15 mouse cellular contexts compared by ENCODE assay signal in genomic region chr2:78987388-78987787, GRCm38 (mm10).
"Had no signal": no experiment of that assay in that cellular context is flagged by ENCODE, and none has a peak within 500 bp of the region (broad histone marks: within the 10 kb centered on the region; RNA-seq: fewer than 3 reads in every experiment).

No protein-coding gene starts in this region.

- H3K4me1 ChIP-seq: limb, embryonic 10.5 days had no signal

- H3K4me3 ChIP-seq: limb, embryonic 10.5 days; liver, embryonic 15.5 days had no signal

- H3K9ac ChIP-seq: liver, embryonic 15.5 days had no signal

- H3K9me3 ChIP-seq: limb, embryonic 10.5 days; liver, embryonic 15.5 days had no signal

- H3K4me2 ChIP-seq: liver, embryonic 11.5 days; liver, embryonic 15.5 days had no signal

- DNase-seq: kidney, adult 9 months; kidney, postnatal 36 days; layer of hippocampus, adult 9-11 months; lung, adult 2 months; lung, postnatal 36 days; retina, postnatal 1 day; right cerebral cortex, postnatal 4 days; spleen, adult 18-20 months; thymus, adult 18-20 months; thymus, postnatal 14 days had no signal

- H3K36me3 ChIP-seq: limb, embryonic 10.5 days; liver, embryonic 15.5 days had no signal

- H3K27me3 ChIP-seq: liver, embryonic 15.5 days had no signal

- H3K27ac ChIP-seq: kidney, postnatal 0 days; limb, embryonic 10.5 days; liver, embryonic 15.5 days had no signal

- ATAC-seq: lung, postnatal 0 days had no signal
